Mouse (Mus musculus): ENCODE measurements around the gene Lrba.

GRCm38 (mm10) chr3:86362486-86362885, 138.0 kb downstream of the Lrba start:
- TF ChIP-seq EP300 (IDR thresholded peaks at IDR 0.05; ENCODE audit: low read depth), result no peak
- no peak for TF ChIP-seq CTCF (IDR thresholded peaks at IDR 0.05; ENCODE audit: low read depth)
